Mouse (Mus musculus): ENCODE results near the gene Pdlim1. TPM values are rescaled to one million over a fixed set of nuclear protein-coding genes. Genes with fewer than 3 reads are reported as not detected.

The Pdlim1 gene
- total RNA-seq, 2 experiments from 2014 or later: 19.6 to 32.3 TPM

Other genes with a start within 250 kb of the Pdlim1 start
- gene Cyp2c54, start 198.0 kb downstream of the Pdlim1 start, total RNA-seq (2015; ENCODE audit: low replicate concordance): not detected in 2 replicates
- not detected in 2 replicates for gene Cyp2c54, start 198.0 kb downstream of the Pdlim1 start, total RNA-seq (2017; ENCODE audit: low replicate concordance)
- gene Cyp2c50, start 182.2 kb downstream of the Pdlim1 start, total RNA-seq (2015; ENCODE audit: low replicate concordance): not detected in 2 replicates
- gene Cyp2c50, start 182.2 kb downstream of the Pdlim1 start, total RNA-seq (2017; ENCODE audit: low replicate concordance): not detected in 2 replicates
- gene Cyp2c70, start 84.5 kb downstream of the Pdlim1 start, total RNA-seq (2015; ENCODE audit: low replicate concordance): not detected in 2 replicates
- not detected in 2 replicates for gene Cyp2c70, start 84.5 kb downstream of the Pdlim1 start, total RNA-seq (2017; ENCODE audit: low replicate concordance)
- gene Sorbs1, start 241.9 kb upstream of the Pdlim1 start, total RNA-seq (2015; ENCODE audit: low replicate concordance): 28.8 and 41.5 TPM in 2 replicates
- gene Sorbs1, start 241.9 kb upstream of the Pdlim1 start, total RNA-seq (2017; ENCODE audit: low replicate concordance): 45.9 and 46.2 TPM in 2 replicates

Measured in erythroblast, adult 5-6 weeks (primary cell).